Mouse (Mus musculus): ENCODE measurements at regions not wholly inside any gene's neighbourhood (a gene's known extent, or its start where the extent isn't known, plus 50 kb on each side); places are given as distances from the start of the nearest gene placed in this dataset.

GRCm38 (mm10) chrX:99732526-99732925 lies 88.3 kb upstream of the Tmem28 start:
- TF ChIP-seq CTCF (conservative IDR thresholded peaks at IDR 0.05; ENCODE audit: insufficient read depth, insufficient read length, low read depth, low read length) (no peak), POLR2A (IDR thresholded peaks at IDR 0.05; ENCODE audit: low read depth, low read length) (no peak)
